Mouse (Mus musculus) midbrain, embryonic 13.5 days (tissue): ENCODE results near the gene Defb28. TPM values are rescaled to one million over a fixed set of nuclear protein-coding genes. Genes with fewer than 3 reads are reported as not detected.

Experiments used
- ATAC-seq: fragments of 200-750 bp; cut with Nextera tagmentation; 2 replicates; pipeline ENCODE4 v1.8.0; 2017; ENCODE audit warnings: mild to moderate bottlenecking, moderate TSS enrichment, moderate library complexity
- H3K27ac ChIP-seq: fragments of 300-500 bp; sonication (generic); 2 replicates; pipeline ENCODE4 v1.5.1; 2015; ENCODE audit warnings: inconsistent platforms, mild to moderate bottlenecking, moderate library complexity
- H3K27me3 ChIP-seq: fragments of 300-500 bp; sonication (generic); 2 replicates; pipeline ENCODE4 v1.6.1; 2015; ENCODE audit warnings: mild to moderate bottlenecking, inconsistent platforms
- H3K36me3 ChIP-seq: fragments of 300-500 bp; sonication (generic); 2 replicates; pipeline ENCODE4 v1.6.1; 2015; ENCODE audit warnings: mild to moderate bottlenecking, inconsistent platforms
- H3K4me1 ChIP-seq: fragments of 300-500 bp; sonication (generic); replicated peaks from 2 replicates; pipeline ENCODE4 v1.6.1; 2015; ENCODE audit warnings: inconsistent platforms
- H3K4me2 ChIP-seq: fragments of 300-500 bp; sonication (generic); replicated peaks from 2 replicates; pipeline ENCODE4 v1.6.1; 2015; ENCODE audit warnings: moderate library complexity, mild to moderate bottlenecking, inconsistent platforms
- H3K4me3 ChIP-seq: fragments of 300-500 bp; sonication (generic); replicated peaks from 2 replicates; pipeline ENCODE4 v1.5.1; 2015; ENCODE audit warnings: mild to moderate bottlenecking, inconsistent platforms
- H3K9ac ChIP-seq: fragments of 300-500 bp; sonication (generic); replicated peaks from 2 replicates; pipeline ENCODE4 v1.6.1; 2015; ENCODE audit warnings: mild to moderate bottlenecking, inconsistent platforms
- H3K9me3 ChIP-seq: fragments of 300-500 bp; sonication (generic); 2 replicates; pipeline ENCODE4 v1.6.1; 2016; ENCODE audit warnings: mild to moderate bottlenecking, inconsistent platforms
- WGBS: fragments of 180-500 bp; shearing (Covaris S2); methylation state at CpG from one replicate; pipeline ENCODE4 v1.1.7; 2015; 5-methylcytosine and 5-hydroxymethylcytosine counted together
- polyA plus RNA-seq: library from polyadenylated mRNA; unstranded; fragments of >200 nt; fragmentation: Nextera tagmentation; extraction: Ambion mirVana; gene quantifications from 2 replicates; pipeline ENCODE4 v1.2.1, GENCODE M21; 2015

Gene Defb28
- polyA plus RNA-seq, 1 experiment from 2014 or later: not detected

DNA sequence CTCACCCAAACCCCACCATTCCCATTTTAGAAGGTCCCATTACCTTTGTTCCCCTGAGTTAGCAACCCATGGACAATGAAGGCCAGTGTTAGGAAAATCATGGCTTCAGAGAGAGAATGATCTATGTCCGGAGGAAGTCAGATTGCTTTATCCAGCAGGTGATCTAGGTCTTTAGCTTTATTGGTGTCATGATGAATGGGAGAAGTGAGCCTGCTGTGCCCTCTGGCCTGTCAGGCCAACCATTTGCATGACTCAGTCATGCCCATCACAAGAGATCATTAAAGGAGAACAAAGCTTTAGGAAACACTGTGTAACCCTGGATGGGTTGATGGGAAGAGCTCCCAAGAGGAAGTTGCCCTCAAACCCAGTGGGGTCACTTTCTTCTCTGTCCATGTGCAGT is 6.5 kb upstream of the Defb28 start, which contains the start of gene Defb26:
Gene Defb26, minus strand, starts transcription at position 101 of the 400 bp plus-strand sequence.
- Histone ChIP-seq H3K27ac (no peak within 1 kb of the TSS), H3K4me2 (no peak within 1 kb of the TSS), H3K9ac (no peak within 1 kb of the TSS), H3K9me3 (no peaks in the 10 kb centered on the region), H3K4me1 (no peaks in the 10 kb centered on the region), H3K27me3 (no peaks in the 10 kb centered on the region), H3K4me3 (no peak within 1 kb of the TSS), H3K36me3 (no peaks in the 10 kb centered on the region)
- no peak for ATAC-seq
- WGBS: 82% methylated on average over 1 of the region's 1 CpGs

DNA sequence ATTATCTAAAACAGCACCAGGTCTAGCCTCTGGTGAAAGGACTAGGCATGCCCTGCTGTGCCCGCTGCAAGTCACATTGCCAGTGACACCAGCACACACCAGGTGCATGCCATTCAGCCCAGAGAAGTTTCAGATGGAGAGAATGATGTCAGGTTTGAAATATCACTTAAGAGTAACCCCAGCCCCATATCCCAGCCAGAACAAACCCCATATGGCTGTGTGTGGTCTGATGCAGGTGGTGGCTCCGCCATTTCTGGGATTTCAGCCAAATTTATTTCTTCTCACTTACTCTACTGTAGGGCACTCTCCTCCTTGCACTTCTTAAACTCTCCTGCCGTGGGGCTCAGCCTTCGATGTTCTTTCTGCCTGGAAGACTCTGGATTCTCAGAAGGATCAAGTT is 2.0 kb upstream of the Defb28 start:
- no peak overlapping the region for H3K4me2 ChIP-seq
- H3K27me3 ChIP-seq: no peaks in the 10 kb centered on the region
- H3K4me1 ChIP-seq: no peaks in the 10 kb centered on the region
- H3K4me3 ChIP-seq: no peak overlapping the region
- no peak overlapping the region for H3K9ac ChIP-seq
- H3K9me3 ChIP-seq: no peaks in the 10 kb centered on the region
- no peak overlapping the region for H3K27ac ChIP-seq
- no peak for ATAC-seq
- 79% methylated on average over 4 of the region's 4 CpGs for WGBS
- H3K36me3 ChIP-seq: no peaks in the 10 kb centered on the region

DNA sequence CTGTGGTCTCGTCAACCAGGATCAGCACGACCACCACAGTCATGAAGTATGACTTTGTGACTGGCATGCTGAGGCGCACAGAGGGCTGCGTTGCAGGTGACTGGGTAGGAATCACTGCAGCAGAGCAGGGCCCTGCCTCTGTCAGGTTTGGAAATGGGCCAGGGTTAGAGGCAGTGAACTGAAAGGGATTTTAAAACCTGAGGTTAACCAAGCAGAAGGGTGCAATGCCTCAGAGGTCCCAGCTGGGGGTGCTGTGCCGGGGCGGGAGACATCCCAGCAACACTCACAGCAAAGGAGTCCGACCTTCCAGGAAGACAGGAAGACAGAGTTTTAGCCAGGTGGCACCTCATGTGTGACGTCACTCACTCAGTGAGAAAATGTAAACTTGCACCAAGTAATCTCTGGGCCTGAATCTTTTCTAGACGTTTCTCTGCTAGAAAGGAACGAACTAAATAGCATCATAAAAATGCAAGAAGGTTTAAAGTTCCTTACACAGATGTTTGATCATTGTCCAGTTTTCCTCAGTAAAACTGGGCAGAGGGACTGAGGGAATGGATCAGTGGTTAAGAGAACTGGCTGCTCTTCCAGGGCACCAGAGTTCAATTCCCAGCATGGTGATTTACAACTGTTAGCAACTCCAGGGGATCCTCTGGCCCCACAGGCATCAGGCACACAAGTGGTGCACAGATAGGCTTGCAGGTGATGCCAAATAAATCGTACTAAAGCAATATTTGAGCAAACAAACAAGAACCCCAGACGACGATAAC is 22.1 kb downstream of the Defb28 start, which contains the start of gene Defb29:
Gene Defb29, minus strand, starts transcription at position 155 of the 767 bp plus-strand sequence.
- H3K4me3 ChIP-seq: no peak within 1 kb of the TSS
- WGBS: 60% methylated on average over 13 of the region's 13 CpGs
- ATAC-seq: no peak
- H3K36me3 ChIP-seq: no peaks in the 10 kb centered on the region
- H3K9me3 ChIP-seq: no peaks in the 10 kb centered on the region
- H3K27ac ChIP-seq: no peak within 1 kb of the TSS
- no peaks in the 10 kb centered on the region for H3K4me1 ChIP-seq
- H3K9ac ChIP-seq: no peak within 1 kb of the TSS
- H3K27me3 ChIP-seq: no peaks in the 10 kb centered on the region
- no peak within 1 kb of the TSS for H3K4me2 ChIP-seq

DNA sequence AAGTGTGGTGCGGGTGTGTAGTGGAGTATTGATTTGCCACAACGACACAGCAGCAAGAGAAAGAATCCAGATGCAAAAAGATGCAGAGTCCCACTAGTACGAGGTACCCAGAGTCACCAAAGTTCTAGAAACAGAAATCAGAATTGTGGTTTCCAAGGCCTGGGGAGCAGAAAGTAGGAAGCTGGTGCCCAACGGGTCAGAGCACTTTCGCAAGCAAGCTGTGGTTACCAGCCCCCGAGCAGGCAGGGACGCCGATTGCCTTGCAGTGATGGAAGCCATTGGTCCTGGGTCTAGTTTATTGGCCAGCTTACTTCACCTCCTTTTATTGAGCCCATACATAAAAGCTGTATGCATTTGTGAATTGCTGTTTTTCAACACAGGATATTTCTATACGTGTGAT is 23.9 kb downstream of the Defb28 start:
- Histone ChIP-seq H3K36me3 (no peaks in the 10 kb centered on the region), H3K27ac (no peak overlapping the region), H3K4me2 (no peak overlapping the region), H3K9ac (no peak overlapping the region), H3K27me3 (no peaks in the 10 kb centered on the region), H3K9me3 (no peaks in the 10 kb centered on the region), H3K4me3 (no peak overlapping the region), H3K4me1 (no peaks in the 10 kb centered on the region)
- WGBS: 89% methylated on average over 9 of the region's 9 CpGs
- ATAC-seq: no peak

DNA sequence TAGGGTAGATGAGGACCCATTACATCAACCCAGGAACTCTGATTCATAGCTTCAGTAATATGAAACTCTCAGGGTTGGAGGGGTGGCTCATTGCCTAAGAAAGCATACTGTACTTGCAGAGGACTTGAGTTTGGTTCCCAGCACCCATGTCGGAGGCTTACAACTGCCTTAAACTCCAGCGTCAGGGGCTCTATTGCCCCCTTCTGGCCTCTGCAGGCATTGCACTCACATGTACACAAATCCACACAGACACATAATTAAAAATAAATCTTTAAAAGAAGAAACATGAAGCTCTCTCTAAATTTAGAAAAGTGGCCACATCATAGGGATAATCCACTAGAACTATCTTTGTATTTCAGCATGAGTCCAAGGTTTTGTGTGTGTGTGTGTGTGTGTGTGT is 24.8 kb downstream of the Defb28 start:
- no peak overlapping the region for H3K27ac ChIP-seq

DNA sequence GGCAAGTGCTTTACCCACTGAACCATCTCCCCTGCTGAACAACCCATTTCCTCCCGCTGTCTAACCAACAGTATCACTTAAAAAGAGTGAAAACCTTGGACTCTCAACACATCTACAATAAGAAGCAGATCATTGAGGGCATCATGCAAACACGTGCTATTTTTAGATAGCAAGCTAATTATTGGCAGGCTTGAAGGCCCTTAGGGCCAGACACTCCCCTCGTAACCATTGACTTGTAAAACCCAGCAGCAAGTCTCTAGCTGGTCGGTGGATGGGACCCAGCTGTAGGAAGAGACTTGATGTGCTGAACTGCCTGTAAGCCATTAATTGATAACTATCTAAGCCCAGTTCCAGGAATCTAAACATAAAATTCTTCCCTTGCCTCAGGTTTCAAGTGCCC is 25.4 kb downstream of the Defb28 start:
- Histone ChIP-seq H3K9ac (no peak overlapping the region), H3K27ac (no peak overlapping the region), H3K4me2 (no peak overlapping the region), H3K9me3 (no peaks in the 10 kb centered on the region), H3K36me3 (no peaks in the 10 kb centered on the region), H3K4me1 (no peaks in the 10 kb centered on the region; the same call in 1 of the 2 replicates), H3K27me3 (no peaks in the 10 kb centered on the region), H3K4me3 (no peak overlapping the region)
- WGBS: 81% methylated on average over 4 of the region's 4 CpGs
- no peak for ATAC-seq

More for the DNA sequence above, 24.8 kb downstream of the Defb28 start:
- no peaks in the 10 kb centered on the region for H3K36me3 ChIP-seq
- H3K27me3 ChIP-seq: no peaks in the 10 kb centered on the region
- H3K4me1 ChIP-seq: no peaks in the 10 kb centered on the region; the same call in 1 of the 2 replicates
- no peak overlapping the region for H3K4me3 ChIP-seq
- H3K4me2 ChIP-seq: no peak overlapping the region
- no peaks in the 10 kb centered on the region for H3K9me3 ChIP-seq
- WGBS: 77% methylated on average over 2 of the region's 2 CpGs
- no peak for ATAC-seq
- no peak overlapping the region for H3K9ac ChIP-seq

DNA sequence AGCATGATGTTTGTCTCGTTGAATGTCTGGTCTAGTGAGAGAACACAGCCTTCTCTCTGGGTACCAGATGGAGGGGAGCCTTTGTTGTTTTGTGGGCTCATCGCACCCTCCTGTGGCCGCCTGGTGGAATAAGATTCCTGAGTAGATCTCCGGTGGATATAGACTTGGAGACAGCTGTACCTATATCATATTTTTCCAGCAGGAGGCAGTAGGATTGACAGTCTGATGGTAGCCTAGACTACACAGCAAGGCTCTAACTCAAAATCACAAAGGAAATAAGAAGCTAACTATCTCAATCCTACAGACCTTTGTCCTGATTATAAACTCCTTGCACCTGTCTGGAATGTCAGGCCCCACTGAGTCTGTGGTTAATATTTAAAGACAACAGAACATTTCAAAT is 26.6 kb downstream of the Defb28 start:
- no peak overlapping the region for H3K27ac ChIP-seq
- WGBS: 29% methylated on average over 4 of the region's 4 CpGs
- no peaks in the 10 kb centered on the region; the same call in 1 of the 2 replicates for H3K4me1 ChIP-seq
- no peaks in the 10 kb centered on the region for H3K27me3 ChIP-seq
- no peak overlapping the region for H3K4me2 ChIP-seq
- no peaks in the 10 kb centered on the region for H3K9me3 ChIP-seq
- H3K9ac ChIP-seq: no peak overlapping the region
- ATAC-seq: 0 out of 2 replicates have a peak, but pooled peaks have one; percentile 27
- no peak overlapping the region for H3K4me3 ChIP-seq
- H3K36me3 ChIP-seq: no peaks in the 10 kb centered on the region

DNA sequence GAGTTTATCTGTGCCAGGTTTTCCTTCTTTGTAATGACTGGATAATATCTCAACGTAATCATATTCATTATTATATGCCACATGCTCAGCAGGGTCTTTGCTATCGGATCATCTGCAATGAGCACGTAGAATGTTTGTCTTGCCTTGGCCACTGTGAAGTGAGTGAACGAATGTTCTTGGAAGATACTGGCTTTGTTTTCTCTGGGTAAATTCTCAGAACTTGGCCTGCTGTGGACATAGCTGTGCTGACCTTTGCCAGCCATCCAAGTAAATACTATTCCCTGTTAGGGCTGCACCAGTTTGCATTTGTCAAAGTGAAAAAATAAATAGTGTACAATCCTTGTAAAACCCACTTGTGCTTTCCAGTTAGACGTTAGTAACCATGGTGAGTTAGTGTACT is 30.1 kb downstream of the Defb28 start:
- Histone ChIP-seq H3K27ac (no peak overlapping the region), H3K4me3 (no peak overlapping the region), H3K27me3 (no peaks in the 10 kb centered on the region), H3K9ac (no peak overlapping the region), H3K36me3 (no peaks in the 10 kb centered on the region), H3K9me3 (no peaks in the 10 kb centered on the region), H3K4me2 (no peak overlapping the region), H3K4me1 (no peaks in the 10 kb centered on the region; the same call in 1 of the 2 replicates)
- WGBS: 76% methylated on average over 5 of the region's 5 CpGs
- no peak for ATAC-seq

DNA sequence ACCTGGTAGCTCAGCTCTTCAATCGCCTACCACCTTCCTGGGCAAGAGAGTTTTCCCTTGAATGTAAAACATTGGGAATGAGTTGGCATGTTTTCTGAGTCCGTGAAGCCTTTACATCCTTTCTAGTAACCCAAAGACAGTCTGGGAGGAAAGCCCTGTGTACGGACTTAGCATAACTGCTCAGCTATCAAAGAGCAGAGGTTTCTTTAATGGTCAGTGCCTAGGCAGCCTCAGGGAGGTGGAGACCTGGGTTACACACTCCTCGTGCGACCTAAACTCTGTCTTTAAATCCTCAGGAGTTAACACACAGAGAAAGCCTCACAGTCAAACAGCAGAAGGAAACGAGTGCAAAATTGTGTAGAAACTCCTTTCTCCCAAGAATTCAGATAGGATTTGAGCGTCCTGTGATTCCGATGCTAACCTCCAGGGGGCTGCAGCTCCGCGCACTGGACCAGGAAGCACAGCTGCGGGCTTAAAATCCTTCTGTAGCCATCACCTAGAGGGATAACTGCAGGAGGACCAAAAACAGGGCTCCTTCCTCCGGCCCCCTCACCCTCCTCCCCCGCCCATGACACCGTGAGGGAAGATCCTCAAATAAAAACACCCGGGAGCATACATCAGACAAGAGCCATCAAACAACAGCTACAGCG is 35.8 kb downstream of the Defb28 start:
- WGBS: 14% methylated on average over 16 of the region's 16 CpGs
- Histone ChIP-seq H3K9me3 (no peaks in the 10 kb centered on the region), H3K4me1 (peaks cover 7% of the 10 kb centered on the region), H3K27ac (no peak overlapping the region), H3K27me3 (no peaks in the 10 kb centered on the region), H3K36me3 (no peaks in the 10 kb centered on the region), H3K9ac (no peak overlapping the region), H3K4me3 (no peak overlapping the region), H3K4me2 (peak overlapping the region; percentile 36)
- ATAC-seq: no peak

DNA sequence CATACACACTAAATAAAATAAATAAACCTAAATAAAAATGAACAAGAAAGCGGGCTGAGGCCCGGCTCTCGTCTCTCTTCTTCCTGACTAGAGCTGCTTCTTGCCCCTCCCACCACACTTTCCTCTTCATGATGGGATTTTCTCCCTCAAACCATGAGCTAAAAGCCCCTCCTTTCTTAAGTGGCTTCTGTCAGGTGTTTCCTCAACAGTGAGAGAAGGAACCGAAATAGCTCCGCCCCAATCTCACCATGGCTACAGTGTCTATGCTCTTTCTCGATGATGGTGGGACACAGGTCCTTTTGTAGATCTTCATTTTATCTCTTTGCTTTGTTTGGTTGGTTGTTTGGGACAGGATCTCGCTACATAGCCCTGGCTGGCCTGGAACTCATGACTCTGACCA is 38.6 kb downstream of the Defb28 start:
- Histone ChIP-seq H3K27ac (no peak overlapping the region), H3K9ac (no peak overlapping the region), H3K9me3 (no peaks in the 10 kb centered on the region), H3K4me1 (peaks cover 7% of the 10 kb centered on the region), H3K4me2 (no peak overlapping the region), H3K27me3 (no peaks in the 10 kb centered on the region), H3K4me3 (no peak overlapping the region), H3K36me3 (no peaks in the 10 kb centered on the region)
- 88% methylated on average over 7 of the region's 7 CpGs for WGBS
- no peak for ATAC-seq

DNA sequence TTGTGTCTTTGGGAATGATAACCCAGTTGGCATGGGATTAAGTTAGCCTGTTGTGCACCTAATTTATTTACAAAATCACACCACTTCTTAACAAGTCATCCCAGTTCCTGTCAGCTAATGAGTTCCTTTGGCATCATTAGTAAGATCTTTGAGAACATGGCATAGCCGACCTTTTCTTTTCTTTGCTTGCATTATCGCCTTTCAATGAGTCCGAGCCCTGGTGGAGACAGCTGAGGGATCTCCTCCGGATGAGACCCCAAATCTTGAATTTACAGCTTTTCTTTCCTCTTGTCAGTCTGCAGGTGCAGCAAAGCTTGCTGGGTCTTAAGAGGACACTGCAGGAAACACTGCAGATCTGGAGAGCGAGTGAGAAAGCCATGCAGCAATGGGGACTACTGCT is 51.0 kb downstream of the Defb28 start, which contains the start of gene Gm17416:
Gene Gm17416, plus strand, starts transcription at position 301 of the 400 bp plus-strand sequence.
- ATAC-seq: no peak
- Histone ChIP-seq H3K4me1 (no peaks in the 10 kb centered on the region), H3K9ac (no peak within 1 kb of the TSS), H3K9me3 (no peaks in the 10 kb centered on the region), H3K4me2 (no peak within 1 kb of the TSS), H3K36me3 (no peaks in the 10 kb centered on the region), H3K27ac (no peak within 1 kb of the TSS), H3K27me3 (no peaks in the 10 kb centered on the region), H3K4me3 (no peak within 1 kb of the TSS)
- 89% methylated on average over 5 of the region's 5 CpGs for WGBS

DNA sequence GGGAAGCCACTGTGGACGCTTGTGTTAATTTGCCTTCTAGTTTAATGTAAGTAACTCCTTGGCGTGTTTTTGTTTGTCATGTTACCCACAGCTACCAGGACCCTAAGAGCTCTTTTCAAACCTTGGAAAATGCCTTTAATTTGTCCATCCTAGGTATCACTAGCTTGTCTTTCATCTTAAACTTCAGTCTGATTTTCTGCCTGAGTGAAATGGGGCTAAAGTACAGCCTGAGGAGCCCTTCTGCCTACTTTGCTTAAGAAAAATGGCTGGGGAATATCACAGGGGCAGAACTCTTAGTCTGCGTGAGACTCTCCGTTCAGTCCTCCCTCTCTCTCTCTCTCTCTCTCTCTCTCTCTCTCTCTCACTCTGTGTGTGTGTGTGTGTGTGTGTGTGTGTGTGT is 51.8 kb downstream of the Defb28 start:
- WGBS: 81% methylated on average over 4 of the region's 4 CpGs
- H3K4me1 ChIP-seq: no peaks in the 10 kb centered on the region
- no peak overlapping the region for H3K4me2 ChIP-seq
- ATAC-seq: no peak
- no peak overlapping the region for H3K4me3 ChIP-seq
- H3K27ac ChIP-seq: no peak overlapping the region
- H3K9ac ChIP-seq: no peak overlapping the region
- H3K36me3 ChIP-seq: no peaks in the 10 kb centered on the region
- no peaks in the 10 kb centered on the region for H3K27me3 ChIP-seq
- no peaks in the 10 kb centered on the region for H3K9me3 ChIP-seq
